Mouse (Mus musculus): Measurements from ENCODE around the gene Rps19.

The Rps19 gene

GRCm38 (mm10) chr7:24902630-24903443 lies 18.7 kb downstream of the Rps19 start, which contains the start of gene Arhgef1:
Gene Arhgef1, plus strand, starts transcription at chr7:24902912.
- peak; percentile 77 for DNase-seq (ENCODE audit: low spot score)

GRCm38 (mm10) chr7:24903444-24903825 lies 19.3 kb downstream of the Rps19 start:
- DNase-seq (ENCODE audit: low spot score), result no peak

DNA sequence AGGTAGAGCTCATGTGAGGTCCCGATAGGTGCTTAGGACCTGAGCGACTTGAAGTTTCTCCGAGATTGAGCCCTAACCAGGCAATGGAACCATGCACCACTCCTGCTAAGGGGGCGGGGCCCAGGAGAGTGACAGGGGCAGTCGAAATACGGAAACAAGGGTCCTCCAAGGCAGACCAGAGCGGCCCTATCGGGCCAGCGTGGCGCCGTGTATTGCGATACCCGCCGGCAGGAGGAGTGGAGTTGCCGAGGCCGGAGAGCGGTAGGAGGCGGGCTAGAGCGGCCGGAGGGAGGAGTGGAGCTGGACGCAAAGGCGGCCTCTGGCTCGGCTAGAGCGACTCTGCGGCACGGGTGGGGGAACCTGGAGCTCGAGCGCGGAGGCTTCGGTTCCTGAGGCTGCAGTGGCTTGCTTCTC lies 19.9 kb downstream of the Rps19 start:
- DNase-seq (ENCODE audit: low spot score), result peak; percentile 99

- DNase-seq (ENCODE audit: low spot score), result peak; percentile 76
Measured at GRCm38 (mm10) chr7:24904936-24905335, 20.8 kb downstream of the Rps19 start.

GRCm38 (mm10) chr7:24906551-24906950 lies 22.4 kb downstream of the Rps19 start:
- no peak for DNase-seq (ENCODE audit: low spot score)

GRCm38 (mm10) chr7:24907211-24907748 lies 23.1 kb downstream of the Rps19 start:
- peak; percentile 79 for DNase-seq (ENCODE audit: low spot score)

GRCm38 (mm10) chr7:24912480-24912879 lies 28.3 kb downstream of the Rps19 start:
- no peak for DNase-seq (ENCODE audit: low spot score)

- DNase-seq (ENCODE audit: low spot score), result no peak
Measured at GRCm38 (mm10) chr7:24918763-24919323, 34.7 kb downstream of the Rps19 start.

- DNase-seq (ENCODE audit: low spot score), result no peak
Measured at GRCm38 (mm10) chr7:24919728-24920127, 35.6 kb downstream of the Rps19 start.

- no peak for DNase-seq (ENCODE audit: low spot score)
Measured at GRCm38 (mm10) chr7:24930475-24930874, 46.3 kb downstream of the Rps19 start.

DNA sequence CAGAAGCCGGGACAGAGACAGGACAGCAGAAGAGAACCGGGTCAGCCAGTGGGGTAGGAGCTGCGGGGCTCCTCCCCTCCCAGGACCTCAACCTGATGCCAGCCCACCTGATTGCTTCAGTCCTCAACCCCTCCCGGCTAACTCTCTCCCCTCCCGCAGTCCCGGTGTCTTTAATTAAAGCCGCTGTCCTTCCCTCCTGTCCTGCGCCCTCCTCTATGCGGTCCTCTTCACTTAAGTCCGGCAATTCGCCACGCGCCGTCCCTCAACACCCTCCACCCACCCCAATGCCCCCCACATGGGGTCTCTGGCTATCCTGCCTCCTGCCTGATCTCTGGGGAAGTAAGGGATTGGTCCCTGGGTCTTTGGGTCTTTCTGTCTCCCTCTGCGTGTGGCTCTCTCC lies 47.5 kb downstream of the Rps19 start:
- DNase-seq (ENCODE audit: low spot score), result no peak
